Mouse (Mus musculus): ENCODE measurements at regions not wholly inside any gene's neighbourhood (a gene's known extent, or its start where the extent isn't known, plus 50 kb on each side); places are given as distances from the start of the nearest gene placed in this dataset.

DNA sequence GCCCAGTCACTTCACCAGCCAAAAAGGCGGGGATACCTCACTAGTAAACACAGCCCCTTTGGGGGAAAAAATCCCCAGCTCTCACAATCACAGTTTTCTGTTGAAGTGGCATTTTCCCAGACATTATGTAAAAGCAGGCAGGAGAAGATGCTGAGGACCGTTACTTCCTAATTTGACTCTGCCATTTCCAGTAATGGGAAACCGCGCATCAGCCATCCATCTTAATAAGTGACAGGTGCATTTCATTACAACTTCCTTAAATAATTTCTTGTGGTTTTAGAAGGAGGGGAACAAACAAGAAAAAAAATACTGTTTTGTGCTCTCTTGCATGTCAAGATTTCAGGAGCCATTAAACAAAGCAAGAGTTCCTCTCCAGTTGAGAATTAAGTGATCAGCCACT lies 70.2 kb upstream of the Alk start:
- no peak overlapping the region for H3K4me3 ChIP-seq
- no peak overlapping the region for H3K27ac ChIP-seq
- no peak overlapping the region for H3K4me2 ChIP-seq (replicated peaks)
- no peak for ATAC-seq (ENCODE audit: low FRiP score, low read depth)
- H3K4me1 ChIP-seq: no peaks in the 10 kb centered on the region
- WGBS: 75% methylated on average over 4 of the region's 4 CpGs
- no peaks in the 10 kb centered on the region for H3K27me3 ChIP-seq
- no peaks in the 10 kb centered on the region for H3K36me3 ChIP-seq
- H3K9ac ChIP-seq: no peak overlapping the region
- H3K9me3 ChIP-seq: no peaks in the 10 kb centered on the region

DNA sequence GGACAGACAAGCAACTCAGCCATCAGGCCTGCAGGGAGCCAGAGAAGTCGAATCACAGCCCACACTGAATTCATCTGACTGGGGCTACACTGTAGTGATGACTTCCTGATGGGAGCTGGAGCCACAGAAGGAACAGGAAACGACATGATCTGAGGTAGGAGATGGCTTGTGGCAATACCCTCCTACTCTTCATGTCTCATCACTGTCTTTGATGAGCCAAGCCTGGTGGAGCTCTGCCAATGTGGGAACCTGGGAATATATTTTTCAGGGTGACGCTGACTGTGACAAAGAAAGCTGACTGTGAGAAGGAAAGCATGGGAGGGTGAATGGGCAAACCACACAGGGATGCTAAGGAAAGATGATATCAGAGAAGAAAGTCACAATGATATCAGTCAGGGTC lies 67.6 kb upstream of the Alk start:
- Histone ChIP-seq H3K27ac (no peak overlapping the region), H3K36me3 (no peaks in the 10 kb centered on the region), H3K9ac (no peak overlapping the region), H3K4me3 (no peak overlapping the region), H3K9me3 (no peaks in the 10 kb centered on the region), H3K27me3 (no peaks in the 10 kb centered on the region), H3K4me1 (no peaks in the 10 kb centered on the region), H3K4me2 (replicated peaks) (no peak overlapping the region)
- WGBS: 61% methylated on average over 3 of the region's 3 CpGs
- ATAC-seq (ENCODE audit: low FRiP score, low read depth): no peak

DNA sequence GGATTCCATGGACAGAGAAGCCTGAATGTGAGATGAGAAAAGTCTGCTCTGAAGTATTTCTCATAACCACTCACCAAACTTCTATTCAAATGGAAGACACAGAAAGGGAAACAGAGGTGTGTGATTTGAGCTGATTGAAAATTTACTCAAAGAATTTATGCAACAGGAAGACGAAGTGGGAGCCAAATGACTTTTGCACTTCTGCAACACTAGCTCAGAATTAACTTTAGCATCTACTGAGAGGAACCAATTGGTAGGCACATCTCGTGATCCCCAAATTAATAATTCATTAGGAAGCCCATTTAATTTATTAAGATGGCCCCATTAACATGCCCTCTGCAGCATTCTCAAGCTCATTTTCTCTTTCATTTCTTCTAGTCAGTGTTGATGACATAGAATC lies 62.5 kb upstream of the Alk start:
- no peak overlapping the region for H3K27ac ChIP-seq
- no peak overlapping the region for H3K4me3 ChIP-seq
- no peaks in the 10 kb centered on the region for H3K27me3 ChIP-seq
- no peak for ATAC-seq (ENCODE audit: low FRiP score, low read depth)
- H3K36me3 ChIP-seq: no peaks in the 10 kb centered on the region
- no peaks in the 10 kb centered on the region for H3K4me1 ChIP-seq
- WGBS: 77% methylated on average over 2 of the region's 2 CpGs
- H3K9ac ChIP-seq: no peak overlapping the region
- no peaks in the 10 kb centered on the region for H3K9me3 ChIP-seq
- no peak overlapping the region for H3K4me2 ChIP-seq (replicated peaks)

DNA sequence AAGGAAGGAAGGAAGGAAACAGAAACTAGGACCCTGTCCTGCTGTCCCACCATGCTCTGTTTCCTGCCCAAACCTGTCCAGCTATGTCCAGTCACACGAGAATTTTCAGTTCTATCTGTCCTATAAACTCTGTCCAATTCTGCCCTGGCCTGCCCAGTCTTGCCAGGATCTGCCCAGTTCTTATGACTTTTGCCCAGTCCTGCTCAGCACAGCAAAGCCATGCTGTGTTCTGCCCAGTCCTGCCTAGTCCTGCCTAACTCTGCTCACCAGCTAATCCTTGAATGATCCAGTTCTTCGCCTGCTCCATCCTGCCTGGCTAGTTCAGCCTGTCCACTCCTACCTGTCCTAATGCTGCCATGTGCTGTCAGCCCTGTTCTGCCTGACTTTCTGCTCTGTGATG lies 57.3 kb upstream of the Alk start:
- no peak overlapping the region for H3K4me2 ChIP-seq (replicated peaks)
- H3K36me3 ChIP-seq: no peaks in the 10 kb centered on the region
- no peaks in the 10 kb centered on the region for H3K9me3 ChIP-seq
- H3K27ac ChIP-seq: no peak overlapping the region
- no peak overlapping the region for H3K4me3 ChIP-seq
- no peaks in the 10 kb centered on the region for H3K27me3 ChIP-seq
- 65% methylated on average over 2 of the region's 2 CpGs for WGBS
- no peaks in the 10 kb centered on the region for H3K4me1 ChIP-seq
- ATAC-seq (ENCODE audit: low FRiP score, low read depth): no peak
- no peak overlapping the region for H3K9ac ChIP-seq

DNA sequence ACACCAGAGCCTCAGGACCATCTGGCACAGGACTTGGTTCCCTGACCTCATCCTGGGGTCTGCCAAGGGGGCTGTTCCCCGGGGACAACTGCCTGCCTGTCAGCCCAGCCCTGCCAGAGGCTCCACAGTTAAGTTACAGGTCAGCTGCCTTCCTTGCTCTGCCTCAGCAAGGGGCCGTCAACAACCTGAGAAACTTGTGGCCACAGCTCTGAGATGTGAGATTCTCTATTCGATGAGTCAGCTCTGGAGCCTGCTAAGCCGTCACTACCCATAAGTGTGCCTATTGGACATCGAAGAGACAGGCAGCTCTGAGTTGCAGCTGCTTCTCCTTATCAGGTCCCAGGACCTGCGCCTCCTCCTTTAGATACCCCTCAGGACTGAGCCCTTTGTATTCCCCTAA lies 54.3 kb upstream of the Alk start:
- ATAC-seq (ENCODE audit: low FRiP score, low read depth): no peak
- peaks cover 5% of the 10 kb centered on the region; the same call in 1 of the 2 replicates for H3K4me1 ChIP-seq
- H3K4me3 ChIP-seq: no peak overlapping the region
- 60% methylated on average over 6 of the region's 6 CpGs for WGBS
- no peak overlapping the region for H3K9ac ChIP-seq
- no peaks in the 10 kb centered on the region for H3K27me3 ChIP-seq
- H3K4me2 ChIP-seq (replicated peaks): no peak overlapping the region
- H3K9me3 ChIP-seq: no peaks in the 10 kb centered on the region
- H3K27ac ChIP-seq: no peak overlapping the region
- no peaks in the 10 kb centered on the region for H3K36me3 ChIP-seq

DNA sequence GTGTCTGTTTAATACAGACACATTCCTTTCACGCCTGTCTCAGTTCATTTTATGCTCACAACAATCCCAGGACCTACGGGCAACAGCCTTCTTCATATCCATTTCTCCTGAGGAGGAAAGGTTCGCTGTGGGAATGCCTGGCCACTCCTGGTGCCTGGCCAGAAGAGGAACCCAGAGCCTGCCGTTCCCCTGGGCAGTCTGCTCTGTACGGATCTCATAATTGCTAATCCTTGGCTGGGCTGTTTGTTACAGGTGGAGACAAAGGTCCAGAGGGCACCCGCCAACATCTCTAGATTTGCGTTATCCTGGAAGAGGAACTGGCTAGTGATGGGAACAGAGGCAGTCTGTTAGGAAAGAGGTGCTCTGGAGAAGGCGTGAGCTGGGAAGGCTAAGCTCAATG lies 53.4 kb upstream of the Alk start:
- no peaks in the 10 kb centered on the region for H3K9me3 ChIP-seq
- H3K27me3 ChIP-seq: no peaks in the 10 kb centered on the region
- ATAC-seq (ENCODE audit: low FRiP score, low read depth): no peak
- H3K4me3 ChIP-seq: no peak overlapping the region
- H3K9ac ChIP-seq: no peak overlapping the region
- H3K27ac ChIP-seq: no peak overlapping the region
- 61% methylated on average over 8 of the region's 8 CpGs for WGBS
- H3K4me1 ChIP-seq: peaks cover 5% of the 10 kb centered on the region; the same call in 1 of the 2 replicates
- H3K4me2 ChIP-seq (replicated peaks): no peak overlapping the region
- H3K36me3 ChIP-seq: no peaks in the 10 kb centered on the region
